Mouse (Mus musculus) heart, embryonic 12.5 days (tissue): ENCODE measurements around the gene Cd86. TPM values are rescaled to one million over a fixed set of nuclear protein-coding genes. Genes with fewer than 3 reads are reported as not detected.

Source experiments
- ATAC-seq: fragments of 200-750 bp; cut with Nextera tagmentation; 2 replicates; pipeline ENCODE4 v1.8.0; 2017; ENCODE audit warnings: moderate TSS enrichment, moderate library complexity; ENCODE audit not compliant: insufficient number of reproducible peaks, low FRiP score
- H3K27ac ChIP-seq: fragments of 300-500 bp; sonication (generic); 2 replicates; pipeline ENCODE4 v1.5.1; 2016; ENCODE audit warnings: mild to moderate bottlenecking, moderate library complexity; ENCODE audit not compliant: poor library complexity, severe bottlenecking
- H3K27me3 ChIP-seq: fragments of 300-500 bp; sonication (generic); replicated peaks from 2 replicates; pipeline ENCODE4 v1.6.1; 2016; ENCODE audit warnings: mild to moderate bottlenecking, moderate library complexity
- H3K36me3 ChIP-seq: fragments of 300-500 bp; sonication (generic); 2 replicates; pipeline ENCODE4 v1.6.1; 2016; ENCODE audit warnings: mild to moderate bottlenecking, moderate library complexity
- H3K4me1 ChIP-seq: fragments of 300-500 bp; sonication (generic); replicated peaks from 2 replicates; pipeline ENCODE4 v1.6.1; 2016; ENCODE audit warnings: mild to moderate bottlenecking
- H3K4me2 ChIP-seq: fragments of 300-500 bp; sonication (generic); 2 replicates; pipeline ENCODE4 v1.6.1; 2016; ENCODE audit warnings: mild to moderate bottlenecking, moderate library complexity
- H3K4me3 ChIP-seq: fragments of 300-500 bp; sonication (generic); 2 replicates; pipeline ENCODE4 v1.5.1; 2016; ENCODE audit warnings: mild to moderate bottlenecking
- H3K9ac ChIP-seq: fragments of 300-500 bp; sonication (generic); 2 replicates; pipeline ENCODE4 v1.6.1; 2016; ENCODE audit warnings: mild to moderate bottlenecking, moderate library complexity
- H3K9me3 ChIP-seq: fragments of 300-500 bp; sonication (generic); replicated peaks from 2 replicates; pipeline ENCODE4 v1.6.1; 2016; ENCODE audit warnings: mild to moderate bottlenecking, moderate library complexity
- WGBS: fragments of 180-500 bp; shearing (Covaris S2); methylation state at CpG from one replicate; pipeline ENCODE4 v1.1.7; 2016; 5-methylcytosine and 5-hydroxymethylcytosine counted together
- polyA plus RNA-seq: library from polyadenylated mRNA; unstranded; fragments of >200 nt; fragmentation: Nextera tagmentation; extraction: Ambion mirVana; gene quantifications from 2 replicates; pipeline ENCODE4 v1.2.1, GENCODE M21; 2016

The Cd86 gene
- polyA plus RNA-seq, 1 experiment from 2014 or later, result 0.72 TPM

DNA sequence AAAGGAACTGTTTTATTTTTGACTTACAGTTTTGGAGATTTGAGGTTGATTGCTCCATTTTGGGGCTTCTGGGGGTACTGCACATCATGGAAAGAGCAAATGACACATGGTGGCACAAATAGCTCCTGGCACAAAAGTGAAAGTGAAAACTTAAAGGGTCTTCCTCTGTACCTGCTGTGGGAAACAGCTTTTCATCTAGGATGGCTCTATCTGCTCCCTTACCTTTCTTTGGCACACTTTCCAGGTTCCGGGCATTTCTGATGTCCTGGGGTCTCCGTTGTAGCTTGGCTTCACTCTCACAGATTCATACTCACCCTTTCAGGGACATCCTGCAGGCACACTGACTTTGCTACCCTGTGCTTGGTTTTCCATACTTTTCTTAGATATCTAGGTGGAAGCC is 22.2 kb upstream of the Cd86 start:
- Histone ChIP-seq H3K4me3 (no peak overlapping the region), H3K9ac (no peak overlapping the region), H3K9me3 (no peaks in the 10 kb centered on the region), H3K27ac (no peak overlapping the region), H3K4me1 (no peaks in the 10 kb centered on the region), H3K36me3 (no peaks in the 10 kb centered on the region), H3K27me3 (peaks cover 6% of the 10 kb centered on the region; the same call in 1 of the 2 replicates), H3K4me2 (no peak overlapping the region)
- 72% methylated on average over 2 of the region's 2 CpGs for WGBS
- ATAC-seq, result no peak

DNA sequence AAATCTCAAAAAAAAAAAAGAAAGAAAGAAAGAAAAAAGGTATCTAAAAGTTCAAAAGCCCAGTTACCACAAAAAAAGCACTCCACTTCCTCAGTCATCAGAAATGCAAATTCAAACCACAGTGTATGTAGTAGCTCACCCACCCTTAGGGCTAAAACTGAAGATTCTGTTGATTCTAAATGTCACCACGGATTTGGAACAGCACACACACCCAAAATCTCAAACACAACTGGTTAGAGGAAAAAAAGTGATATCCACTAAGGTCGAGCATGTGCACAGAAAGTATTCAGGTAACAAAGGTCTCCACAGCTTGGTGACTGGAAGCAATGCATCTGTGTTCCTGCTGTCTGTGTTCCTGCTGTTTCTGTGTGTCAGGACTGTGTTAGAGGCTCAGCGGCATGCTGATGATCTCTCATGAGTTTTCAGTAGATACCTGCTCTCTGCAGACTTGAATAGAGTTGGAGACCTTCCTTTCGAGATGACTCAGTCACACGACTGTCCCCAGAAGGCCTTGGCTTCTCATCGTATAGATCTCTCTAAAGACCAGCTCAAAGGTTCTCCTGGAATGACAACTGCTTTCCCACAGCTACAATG is 18.5 kb upstream of the Cd86 start:
- no peak for ATAC-seq
- Histone ChIP-seq H3K9me3 (no peaks in the 10 kb centered on the region), H3K36me3 (no peaks in the 10 kb centered on the region), H3K27me3 (no peaks in the 10 kb centered on the region), H3K4me1 (no peaks in the 10 kb centered on the region), H3K9ac (no peak overlapping the region), H3K4me3 (no peak overlapping the region), H3K27ac (no peak overlapping the region), H3K4me2 (no peak overlapping the region)
- 60% methylated on average over 6 of the region's 6 CpGs for WGBS

DNA sequence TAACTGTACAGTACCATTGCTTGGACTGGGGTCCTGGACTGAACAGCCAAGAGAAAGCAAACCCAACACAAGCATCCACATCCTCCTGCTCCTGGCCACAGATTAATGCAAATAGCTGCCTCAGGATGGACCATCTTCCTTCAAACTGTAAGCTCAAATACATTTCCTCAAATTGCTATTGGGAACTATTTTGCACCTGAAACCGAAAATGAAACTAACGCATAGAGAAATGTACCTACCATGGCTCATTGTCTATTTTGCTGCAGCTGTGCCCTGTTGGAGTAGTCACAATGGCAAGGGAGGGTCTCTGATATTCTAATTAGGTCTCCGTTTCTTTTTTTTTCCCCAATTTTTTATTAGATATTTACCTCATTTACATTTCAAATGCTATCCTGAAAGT is 15.9 kb upstream of the Cd86 start:
- H3K4me1 ChIP-seq, result no peaks in the 10 kb centered on the region
- no peaks in the 10 kb centered on the region for H3K36me3 ChIP-seq
- no peak overlapping the region for H3K4me2 ChIP-seq
- no peaks in the 10 kb centered on the region for H3K27me3 ChIP-seq
- ATAC-seq, result no peak
- no peak overlapping the region for H3K27ac ChIP-seq
- H3K9ac ChIP-seq, result no peak overlapping the region
- WGBS, result 85% methylated on average over 3 of the region's 3 CpGs
- no peaks in the 10 kb centered on the region for H3K9me3 ChIP-seq
- H3K4me3 ChIP-seq, result no peak overlapping the region

DNA sequence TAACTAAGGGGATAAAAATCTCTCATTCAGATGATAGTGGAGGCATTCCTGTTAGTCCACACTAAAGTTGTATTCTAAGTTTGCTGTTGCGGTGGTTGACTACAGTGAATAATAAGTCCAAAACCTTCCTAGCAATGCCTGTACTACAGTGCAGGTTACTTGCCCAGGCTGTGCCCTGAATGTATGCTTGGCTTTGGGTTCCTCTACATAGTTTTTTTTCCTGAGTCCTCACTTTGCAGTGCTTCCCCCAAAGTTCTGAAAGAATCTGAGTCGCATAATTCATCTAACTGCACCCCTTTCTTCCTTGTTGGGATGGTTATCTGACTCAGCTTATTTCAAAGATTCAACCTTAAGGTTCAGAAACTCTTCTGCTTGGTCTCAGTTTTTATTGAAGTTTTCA is 10.0 kb upstream of the Cd86 start:
- Histone ChIP-seq H3K9me3 (no peaks in the 10 kb centered on the region), H3K4me3 (no peak overlapping the region), H3K9ac (no peak overlapping the region), H3K27ac (no peak overlapping the region), H3K36me3 (no peaks in the 10 kb centered on the region), H3K4me1 (no peaks in the 10 kb centered on the region), H3K27me3 (no peaks in the 10 kb centered on the region), H3K4me2 (no peak overlapping the region)
- no peak for ATAC-seq
- 85% methylated on average over 2 of the region's 2 CpGs for WGBS

DNA sequence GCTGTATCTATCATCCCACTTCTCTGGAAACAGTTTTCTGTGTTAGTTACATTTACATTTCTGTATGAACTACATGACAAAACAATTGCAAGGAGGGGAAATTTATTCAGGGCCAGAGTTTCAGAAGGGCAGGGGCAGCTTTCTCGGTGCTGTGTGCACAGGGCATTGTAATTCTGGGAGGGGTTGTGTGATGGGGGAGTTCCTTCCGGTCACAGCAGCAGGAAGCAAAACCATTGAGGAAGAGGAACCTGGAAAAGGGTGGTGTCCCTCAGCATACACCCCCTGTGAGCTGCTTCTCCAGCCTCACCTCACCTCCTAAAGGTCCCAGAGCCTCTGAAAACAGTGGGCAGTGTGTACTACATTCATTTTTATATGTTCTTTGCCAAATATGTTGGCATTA is 9.4 kb upstream of the Cd86 start:
- H3K9ac ChIP-seq, result no peak overlapping the region
- no peak overlapping the region for H3K4me2 ChIP-seq
- no peak overlapping the region for H3K27ac ChIP-seq
- no peaks in the 10 kb centered on the region for H3K4me1 ChIP-seq
- H3K27me3 ChIP-seq, result no peaks in the 10 kb centered on the region
- no peaks in the 10 kb centered on the region for H3K9me3 ChIP-seq
- no peak for ATAC-seq
- H3K36me3 ChIP-seq, result no peaks in the 10 kb centered on the region
- H3K4me3 ChIP-seq, result no peak overlapping the region
- 40% methylated on average over 2 of the region's 2 CpGs for WGBS

DNA sequence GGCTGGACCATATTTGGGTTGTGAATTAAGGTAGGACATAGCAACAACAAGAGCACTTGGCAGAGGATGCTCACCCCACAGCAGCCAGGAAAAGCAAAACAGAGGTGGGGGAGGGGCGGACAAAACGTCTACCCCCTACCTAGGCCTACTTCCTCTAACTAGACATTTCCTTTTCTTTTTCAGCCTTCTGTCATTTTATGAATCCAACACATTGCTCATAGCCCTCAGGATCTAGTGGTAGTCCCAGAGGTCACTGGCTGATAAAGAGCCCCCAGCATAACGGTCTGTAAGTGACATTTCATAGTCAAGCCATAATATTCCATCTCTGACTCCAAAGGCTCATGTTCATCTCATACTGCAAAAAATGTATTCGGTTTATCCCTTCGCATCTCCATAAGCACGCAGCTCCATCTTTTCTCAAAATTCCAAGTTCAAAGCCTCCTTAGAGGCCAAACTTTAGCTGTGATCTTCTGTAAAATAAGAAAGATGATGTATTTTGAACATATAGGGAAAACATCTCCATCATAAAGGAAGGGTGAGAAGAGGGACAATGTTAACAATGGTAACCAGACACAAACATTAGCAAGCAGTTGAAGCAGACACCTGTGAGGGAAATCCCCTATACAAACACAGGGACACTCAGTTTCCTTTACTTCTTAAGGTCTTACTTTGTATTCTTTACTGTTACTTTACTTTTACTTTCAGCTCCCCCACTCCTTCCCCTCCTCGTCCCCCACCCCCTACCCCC is 8.8 kb upstream of the Cd86 start:
- Histone ChIP-seq H3K4me2 (no peak overlapping the region), H3K4me1 (no peaks in the 10 kb centered on the region), H3K4me3 (no peak overlapping the region), H3K9me3 (no peaks in the 10 kb centered on the region), H3K9ac (no peak overlapping the region), H3K27me3 (no peaks in the 10 kb centered on the region), H3K36me3 (no peaks in the 10 kb centered on the region), H3K27ac (no peak overlapping the region)
- 64% methylated on average over 7 of the region's 7 CpGs for WGBS
- ATAC-seq, result no peak

DNA sequence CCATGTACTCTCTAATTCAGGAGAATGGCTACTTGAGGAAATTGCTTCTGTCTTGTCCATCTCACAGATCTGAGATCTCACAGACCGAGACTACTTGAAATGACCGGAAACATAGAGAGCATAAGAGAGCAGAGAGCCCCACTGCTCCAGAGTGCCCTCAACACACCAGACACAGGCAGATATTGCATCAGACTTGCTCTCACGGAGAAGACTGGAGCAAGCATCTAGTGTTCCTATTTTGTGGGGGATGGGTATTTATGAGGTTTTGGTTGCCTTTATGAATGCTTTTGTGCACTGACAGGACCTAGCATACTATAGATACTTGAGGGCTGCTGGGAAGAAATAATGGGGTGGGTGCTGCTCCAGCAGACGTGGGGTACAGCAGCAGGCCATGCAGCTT is 7.3 kb upstream of the Cd86 start:
- H3K4me2 ChIP-seq, result no peak overlapping the region
- H3K4me3 ChIP-seq, result no peak overlapping the region
- no peak for ATAC-seq
- no peak overlapping the region for H3K27ac ChIP-seq
- WGBS, result 80% methylated on average over 4 of the region's 4 CpGs
- H3K9ac ChIP-seq, result no peak overlapping the region
- H3K4me1 ChIP-seq, result no peaks in the 10 kb centered on the region
- H3K9me3 ChIP-seq, result no peaks in the 10 kb centered on the region
- no peaks in the 10 kb centered on the region for H3K27me3 ChIP-seq
- H3K36me3 ChIP-seq, result no peaks in the 10 kb centered on the region

DNA sequence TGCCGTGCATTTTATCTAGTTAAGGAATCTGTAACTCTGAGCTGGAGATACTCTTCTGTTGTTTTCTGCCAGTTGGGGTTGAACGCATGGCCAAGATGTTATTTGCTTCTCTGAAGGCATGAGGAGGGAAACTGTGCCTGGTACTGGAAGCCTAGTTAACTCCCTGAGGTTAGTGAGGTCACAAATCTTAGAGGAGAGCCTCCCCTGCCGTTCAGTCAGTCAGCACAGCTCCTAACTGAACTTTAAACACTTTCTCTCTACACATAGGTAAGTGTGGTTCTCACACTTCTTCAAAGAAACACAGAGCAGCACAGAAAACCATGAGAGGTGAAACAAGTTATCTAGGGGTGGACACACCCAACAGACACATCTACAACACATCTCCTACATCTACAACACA is 4.7 kb upstream of the Cd86 start:
- H3K4me1 ChIP-seq, result no peaks in the 10 kb centered on the region
- no peak overlapping the region for H3K27ac ChIP-seq
- no peak for ATAC-seq
- no peak overlapping the region for H3K9ac ChIP-seq
- no peaks in the 10 kb centered on the region for H3K36me3 ChIP-seq
- no peak overlapping the region for H3K4me2 ChIP-seq
- 77% methylated on average over 3 of the region's 3 CpGs for WGBS
- no peaks in the 10 kb centered on the region for H3K27me3 ChIP-seq
- no peak overlapping the region for H3K4me3 ChIP-seq
- H3K9me3 ChIP-seq, result no peaks in the 10 kb centered on the region

DNA sequence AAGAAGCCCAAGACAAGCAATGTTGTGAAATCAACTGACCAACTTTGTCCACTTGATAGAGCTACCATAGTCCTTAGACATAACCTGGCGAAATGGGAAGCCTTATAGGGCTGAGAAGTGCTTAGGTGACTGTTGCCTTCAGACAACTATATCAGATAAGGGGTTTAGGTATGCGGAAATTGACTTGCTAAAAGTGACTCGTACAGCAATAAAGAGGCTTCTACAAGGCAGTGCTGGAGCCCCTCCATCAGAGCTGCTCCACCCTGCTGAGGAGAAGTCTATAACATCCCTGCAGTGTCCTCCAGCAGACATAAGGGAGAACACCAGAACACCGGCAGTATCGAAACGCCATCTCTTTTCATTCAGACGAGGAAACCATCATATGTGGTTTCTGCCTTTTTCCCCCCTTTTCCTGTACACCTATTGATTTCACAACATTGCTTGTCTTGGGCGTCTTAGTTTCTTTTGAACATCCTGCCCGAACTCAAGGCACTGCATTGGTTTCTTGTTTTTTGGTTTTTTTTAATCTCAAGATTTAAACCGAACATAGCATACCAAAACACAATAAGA is 652 bp upstream of the Cd86 start:
- Histone ChIP-seq H3K27me3 (no peaks in the 10 kb centered on the region), H3K9ac (no peak overlapping the region), H3K9me3 (no peaks in the 10 kb centered on the region), H3K36me3 (no peaks in the 10 kb centered on the region), H3K27ac (no peak overlapping the region), H3K4me3 (no peak overlapping the region), H3K4me1 (no peaks in the 10 kb centered on the region), H3K4me2 (no peak overlapping the region)
- 80% methylated on average over 10 of the region's 10 CpGs for WGBS
- no peak for ATAC-seq

DNA sequence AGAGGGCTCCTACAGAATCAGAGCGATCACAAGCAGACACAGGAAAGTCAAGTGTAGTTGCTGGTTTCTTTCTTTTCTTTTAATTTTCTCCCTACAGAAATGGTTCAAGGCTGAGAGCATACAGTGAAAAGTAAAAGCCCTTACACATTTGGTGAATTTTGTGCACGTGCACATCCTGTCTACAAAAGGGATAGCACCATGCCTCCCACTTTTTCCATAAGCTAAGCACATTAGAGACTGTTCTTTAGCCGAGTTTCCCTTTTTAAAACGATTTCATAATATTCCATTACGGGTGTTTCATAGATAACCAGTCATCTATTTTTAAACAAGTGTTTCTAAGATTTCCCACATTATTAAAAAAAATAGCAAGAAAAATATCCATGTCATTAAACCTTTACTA is 2.4 kb downstream of the Cd86 start:
- Histone ChIP-seq H3K4me3 (no peak overlapping the region), H3K4me2 (no peak overlapping the region), H3K9me3 (peaks cover 1% of the 10 kb centered on the region; the same call in 1 of the 2 replicates), H3K4me1 (no peaks in the 10 kb centered on the region), H3K27ac (no peak overlapping the region), H3K27me3 (no peaks in the 10 kb centered on the region), H3K9ac (no peak overlapping the region), H3K36me3 (no peaks in the 10 kb centered on the region)
- no peak for ATAC-seq
- 78% methylated on average over 5 of the region's 5 CpGs for WGBS

DNA sequence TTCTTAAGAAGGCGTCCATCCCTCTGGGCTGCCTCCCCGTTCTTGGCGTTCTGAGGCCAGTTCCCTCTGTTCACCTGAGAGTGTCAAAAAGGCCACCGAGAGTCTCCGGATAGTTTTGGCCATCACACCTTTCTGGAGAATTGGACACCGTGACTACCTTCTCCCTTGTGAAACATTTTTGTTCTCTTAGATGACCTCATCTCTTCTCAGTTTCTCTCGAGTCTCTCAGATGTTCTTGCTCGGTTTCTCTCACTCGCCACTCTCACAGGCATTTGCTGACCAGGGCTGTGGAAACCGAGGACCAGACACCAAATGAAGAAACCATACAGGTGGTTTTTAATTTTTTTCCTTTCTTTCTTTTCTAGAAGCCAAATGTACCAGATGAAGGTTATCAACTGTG is 4.6 kb downstream of the Cd86 start:
- Histone ChIP-seq H3K9ac (no peak overlapping the region), H3K4me3 (no peak overlapping the region), H3K4me2 (no peak overlapping the region), H3K9me3 (peaks cover 6% of the 10 kb centered on the region; the same call in 1 of the 2 replicates), H3K4me1 (no peaks in the 10 kb centered on the region), H3K36me3 (no peaks in the 10 kb centered on the region), H3K27ac (no peak overlapping the region), H3K27me3 (no peaks in the 10 kb centered on the region)
- ATAC-seq, result no peak
- 80% methylated on average over 10 of the region's 10 CpGs for WGBS
